Mouse (Mus musculus) spleen, adult 2 months (tissue): ENCODE measurements around the gene Exoc6b. TPM values are rescaled to one million over a fixed set of nuclear protein-coding genes. Genes with fewer than 3 reads are reported as not detected.
"Not testable (repeated sequence)": the region's sequence is repeated elsewhere in the genome, so short reads cannot be mapped to it uniquely, and the experiment has no call there.

Source experiments
- DNase-seq, 2 experiments: peaks; one replicate each; pipeline versions ENCODE4 v3.0.0 to v3.0.0-alpha.2; 2012 to 2021; ENCODE audit warnings: low spot score in 2 of 2, low read depth in 1 of 2
- H3K27ac ChIP-seq: fragments of 200-500 bp; 2 replicates; pipeline ENCODE4 v1.5.1; 2012; ENCODE audit warnings: low read length, inconsistent platforms; ENCODE audit not compliant: insufficient read depth
- H3K27me3 ChIP-seq: fragments of 200-500 bp; 2 replicates; pipeline ENCODE4 v1.6.1; 2012; ENCODE audit warnings: mild to moderate bottlenecking, moderate library complexity, low read length, inconsistent platforms; ENCODE audit not compliant: control insufficient read depth, insufficient read depth
- H3K36me3 ChIP-seq: fragments of 200-500 bp; 2 replicates; pipeline ENCODE4 v1.6.1; 2012; ENCODE audit warnings: mild to moderate bottlenecking, low read length, inconsistent platforms; ENCODE audit not compliant: control insufficient read depth, insufficient read depth
- H3K4me1 ChIP-seq: fragments of 200-500 bp; 2 replicates; pipeline ENCODE4 v1.6.1; 2011; ENCODE audit warnings: inconsistent platforms; ENCODE audit not compliant: control insufficient read depth, insufficient read depth, insufficient read length
- H3K4me3 ChIP-seq: fragments of 200-500 bp; 2 replicates; pipeline ENCODE4 v1.5.1; 2011; ENCODE audit warnings: mild to moderate bottlenecking, inconsistent platforms; ENCODE audit not compliant: insufficient read depth, insufficient read length; ENCODE audit errors: extremely low read depth
- CTCF ChIP-seq: fragments of 200-500 bp; IDR thresholded peaks from 2 replicates; pipeline ENCODE4 v1.5.1; 2011; ENCODE audit warnings: mild to moderate bottlenecking, inconsistent platforms; ENCODE audit not compliant: insufficient read depth, insufficient read length, insufficient replicate concordance; ENCODE audit errors: extremely low read depth
- POLR2A ChIP-seq: fragments of 200-500 bp; IDR thresholded peaks from 2 replicates; pipeline ENCODE4 v1.6.1; 2011; ENCODE audit warnings: low read depth, low read length, inconsistent platforms
- WGBS: fragments of 180-500 bp; shearing (Covaris S2); methylation state at CpG from one replicate; pipeline ENCODE4 v1.1.7; 2018; 5-methylcytosine and 5-hydroxymethylcytosine counted together
- polyA plus RNA-seq: library from polyadenylated mRNA; depleted of rRNA; stranded (reverse); fragments of >200 nt; gene quantifications from 2 replicates; pipeline ENCODE4 v1.2.3, GENCODE M21; 2012

The Exoc6b gene
- polyA plus RNA-seq, 1 experiment, result 3.1 TPM

DNA sequence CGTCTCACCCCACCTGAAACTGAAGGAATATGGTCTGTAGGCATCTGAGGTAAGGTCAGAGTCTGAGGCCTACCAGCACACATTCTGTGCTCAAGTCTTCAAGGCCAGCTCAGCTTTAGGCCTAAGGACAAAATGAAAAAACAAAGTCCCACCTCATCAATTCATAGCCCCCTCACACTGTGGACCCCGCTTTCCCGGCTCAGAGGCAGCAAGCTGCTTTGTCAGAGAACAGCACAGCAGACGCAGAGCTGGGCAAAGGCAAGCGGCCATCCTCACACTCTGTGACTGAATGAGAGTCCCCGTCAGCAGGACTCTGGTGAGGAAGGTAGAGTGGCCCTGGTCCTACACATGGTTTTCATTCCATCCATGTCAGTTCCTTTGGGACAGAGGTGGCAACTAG lies 450.1 kb downstream of the Exoc6b start:
- Histone ChIP-seq H3K4me3 (no peak overlapping the region), H3K36me3 (no peaks in the 10 kb centered on the region), H3K27me3 (no peaks in the 10 kb centered on the region), H3K4me1 (peaks cover 2% of the 10 kb centered on the region; the same call in 1 of the 2 replicates), H3K27ac (no peak overlapping the region)
- TF ChIP-seq CTCF (no peak), POLR2A (no peak)
- no peak for DNase-seq
- 92% methylated on average over 6 of the region's 6 CpGs for WGBS

- TF ChIP-seq CTCF (no peak), POLR2A (no peak)
- Histone ChIP-seq H3K27ac (no peak overlapping the region), H3K36me3 (no peaks in the 10 kb centered on the region), H3K4me1 (no peaks in the 10 kb centered on the region), H3K4me3 (no peak overlapping the region), H3K27me3 (no peaks in the 10 kb centered on the region)
- DNase-seq, result peak in 1 of 2 experiments; percentile 42
- WGBS, result 84% methylated on average over 1 of the region's 1 CpGs
These were observed 452.3 kb downstream of the Exoc6b start for GRCm38 (mm10) chr6:84617051-84617450.

GRCm38 (mm10) chr6:84616586-84616985 lies 452.7 kb downstream of the Exoc6b start:
- no peak for DNase-seq
- WGBS, result 75% methylated on average over 1 of the region's 1 CpGs
- Histone ChIP-seq H3K4me1 (no peaks in the 10 kb centered on the region), H3K36me3 (no peaks in the 10 kb centered on the region), H3K27me3 (no peaks in the 10 kb centered on the region), H3K27ac (no peak overlapping the region), H3K4me3 (no peak overlapping the region)
- TF ChIP-seq POLR2A (no peak), CTCF (no peak)

GRCm38 (mm10) chr6:84613561-84613960 lies 455.8 kb downstream of the Exoc6b start:
- no peak overlapping the region for H3K27ac ChIP-seq
- 92% methylated on average over 3 of the region's 3 CpGs for WGBS
- no peak for DNase-seq
- no peaks in the 10 kb centered on the region for H3K36me3 ChIP-seq
- no peak overlapping the region for H3K4me3 ChIP-seq
- TF ChIP-seq CTCF (no peak), POLR2A (no peak)
- H3K4me1 ChIP-seq, result no peaks in the 10 kb centered on the region
- H3K27me3 ChIP-seq, result no peaks in the 10 kb centered on the region

DNA sequence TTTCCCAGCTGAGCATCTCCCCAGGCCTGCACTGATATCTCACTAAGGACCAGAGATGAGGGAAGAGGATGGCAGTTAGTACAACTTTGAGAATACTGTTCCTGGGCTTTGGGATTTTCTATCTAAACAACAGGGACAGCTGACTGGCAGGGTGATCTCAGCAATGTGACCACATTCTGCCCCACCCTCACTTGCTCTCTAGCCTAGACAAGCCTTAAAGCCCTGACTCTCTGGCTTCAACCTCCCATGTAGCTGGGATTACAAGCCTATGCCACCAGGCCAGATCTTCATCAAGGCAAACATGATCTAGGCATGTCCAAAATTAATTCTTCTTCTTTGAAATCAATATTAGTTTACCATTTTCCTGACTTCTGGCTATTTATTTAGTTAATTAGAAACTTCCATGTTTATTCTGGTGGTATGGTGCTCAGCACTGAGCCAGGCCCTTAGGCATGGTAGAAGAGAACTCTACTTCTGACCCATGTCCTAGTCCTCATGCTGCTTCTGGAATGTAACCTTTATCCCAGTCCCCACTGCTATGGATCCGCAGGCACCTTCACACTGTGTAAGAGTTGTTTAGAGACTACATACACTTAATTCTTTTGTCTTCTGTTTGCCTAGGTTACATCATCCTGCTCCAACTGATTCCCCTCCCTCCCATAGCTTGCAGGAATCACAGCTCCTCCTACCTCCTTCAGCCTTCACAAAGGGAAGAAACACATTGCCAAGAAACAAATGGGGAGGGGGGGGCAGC lies 468.0 kb downstream of the Exoc6b start:
- H3K27me3 ChIP-seq, result no peaks in the 10 kb centered on the region
- no peaks in the 10 kb centered on the region for H3K4me1 ChIP-seq
- no peak overlapping the region for H3K4me3 ChIP-seq
- H3K36me3 ChIP-seq, result no peaks in the 10 kb centered on the region
- TF ChIP-seq CTCF (no peak), POLR2A (no peak)
- 88% methylated on average over 1 of the region's 1 CpGs for WGBS
- H3K27ac ChIP-seq, result no peak overlapping the region
- DNase-seq, result no peak

- DNase-seq, H3K4me1 ChIP-seq, H3K36me3 ChIP-seq, H3K27ac ChIP-seq, H3K27me3 ChIP-seq, H3K4me3 ChIP-seq: not testable (repeated sequence)
- WGBS, result 83% methylated on average over 3 of the region's 3 CpGs
These were observed 470.0 kb downstream of the Exoc6b start for GRCm38 (mm10) chr6:84599296-84599695.

- Histone ChIP-seq H3K4me3 (no peak overlapping the region), H3K4me1 (no peaks in the 10 kb centered on the region), H3K36me3 (no peaks in the 10 kb centered on the region), H3K27me3 (no peaks in the 10 kb centered on the region), H3K27ac (no peak overlapping the region)
- no peak for TF ChIP-seq CTCF
- no peak for TF ChIP-seq POLR2A
- 90% methylated on average over 3 of the region's 3 CpGs for WGBS
- no peak for DNase-seq
These were observed 470.6 kb downstream of the Exoc6b start for GRCm38 (mm10) chr6:84598725-84599124.
